Mouse (Mus musculus): ENCODE results near the gene Zfp493. TPM values are rescaled to one million over a fixed set of nuclear protein-coding genes. Genes with fewer than 3 reads are reported as not detected.
"Not testable (repeated sequence)": the region's sequence is repeated elsewhere in the genome, so short reads cannot be mapped to it uniquely, and the experiment has no call there.

Zfp493 gene
- polyA plus RNA-seq, 1 experiment: 0.51 TPM

DNA sequence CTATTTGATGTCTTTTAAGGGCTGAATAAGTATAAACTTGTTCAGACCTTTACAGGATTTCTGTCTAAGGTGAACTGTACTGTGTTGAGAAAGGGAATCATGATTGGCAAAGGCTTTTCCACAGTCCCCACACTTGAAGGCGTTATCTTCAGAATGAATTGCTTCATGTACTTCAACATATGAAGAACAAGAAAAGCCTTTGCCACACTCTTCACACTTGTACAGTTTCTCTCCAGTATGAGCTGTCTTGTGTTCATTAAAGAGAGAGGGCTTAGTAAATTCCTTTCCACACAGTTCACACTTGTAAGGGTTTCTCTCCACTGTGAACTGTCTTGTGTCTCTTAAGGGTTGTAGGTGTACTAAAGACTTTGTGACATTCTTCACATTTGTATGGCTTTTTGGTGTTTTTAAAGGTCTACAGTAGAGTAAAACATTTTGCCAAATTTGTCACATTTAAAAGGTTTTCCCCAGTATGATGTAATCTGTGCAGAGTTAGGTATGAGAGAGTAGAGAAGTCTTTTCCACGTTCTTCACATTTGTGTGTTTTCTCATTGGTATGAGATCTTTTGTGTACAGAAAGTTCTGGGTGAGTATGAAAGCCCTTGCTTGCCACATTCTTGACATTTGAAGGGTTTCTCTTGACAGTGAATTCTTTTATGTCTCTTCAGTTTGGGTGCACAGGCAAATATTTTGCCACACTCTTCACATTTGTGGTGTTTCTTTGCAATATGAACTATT is 16.3 kb upstream of the Zfp493 start:
- Histone ChIP-seq H3K27ac (ENCODE audit: control insufficient read depth, insufficient read depth, low read depth, low read length) (no peak overlapping the region), H3K36me3 (ENCODE audit: control insufficient read depth, insufficient read depth, low read length) (no peaks in the 10 kb centered on the region), H3K27me3 (ENCODE audit: control insufficient read depth, insufficient read depth, low read length) (no peaks in the 10 kb centered on the region), H3K4me1 (ENCODE audit: control insufficient read depth, insufficient read depth, low read length) (no peaks in the 10 kb centered on the region), H3K4me3 (ENCODE audit: control insufficient read depth, low read depth, low read length) (no peak overlapping the region)
- no peak for TF ChIP-seq CTCF (IDR thresholded peaks at IDR 0.05; ENCODE audit: control insufficient read depth, insufficient read depth, insufficient replicate concordance, low read depth, low read length)
- TF ChIP-seq POLR2A (IDR thresholded peaks at IDR 0.05; ENCODE audit: control insufficient read depth, low read depth, low read length): no peak

DNA sequence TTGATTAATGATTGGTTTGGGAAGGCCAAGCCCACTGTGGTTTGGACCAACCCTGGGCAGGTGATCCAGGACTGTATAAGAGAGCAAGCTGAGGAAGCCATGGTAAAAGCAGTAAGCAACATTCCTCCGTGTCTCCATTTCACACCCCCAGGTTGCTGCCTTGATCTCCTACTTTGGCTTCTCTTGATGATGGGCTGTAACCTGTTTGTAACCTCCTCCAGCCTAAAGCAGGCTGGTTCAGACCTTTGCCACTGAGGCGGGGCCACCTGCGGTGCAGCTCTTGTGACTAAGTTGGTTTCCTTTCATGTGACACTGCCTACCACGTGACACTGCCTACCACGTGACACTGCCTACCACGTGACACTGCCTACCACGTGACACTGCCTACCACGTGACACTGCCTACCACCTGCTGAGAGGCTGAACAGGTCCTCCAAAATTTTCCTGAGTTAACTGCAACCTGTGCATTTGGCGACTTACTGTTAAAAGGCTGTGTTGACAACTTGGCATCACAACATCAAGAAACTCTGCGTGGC is 12.5 kb downstream of the Zfp493 start:
- Histone ChIP-seq H3K27me3 (ENCODE audit: control insufficient read depth, insufficient read depth, low read length) (no peaks in the 10 kb centered on the region), H3K36me3 (ENCODE audit: control insufficient read depth, insufficient read depth, low read length) (no peaks in the 10 kb centered on the region), H3K4me3 (ENCODE audit: control insufficient read depth, low read depth, low read length) (no peak overlapping the region), H3K27ac (ENCODE audit: control insufficient read depth, insufficient read depth, low read depth, low read length) (no peak overlapping the region), H3K4me1 (ENCODE audit: control insufficient read depth, insufficient read depth, low read length) (no peaks in the 10 kb centered on the region)
- TF ChIP-seq CTCF (IDR thresholded peaks at IDR 0.05; ENCODE audit: control insufficient read depth, insufficient read depth, insufficient replicate concordance, low read depth, low read length): no peak
- TF ChIP-seq POLR2A (IDR thresholded peaks at IDR 0.05; ENCODE audit: control insufficient read depth, low read depth, low read length): no peak

DNA sequence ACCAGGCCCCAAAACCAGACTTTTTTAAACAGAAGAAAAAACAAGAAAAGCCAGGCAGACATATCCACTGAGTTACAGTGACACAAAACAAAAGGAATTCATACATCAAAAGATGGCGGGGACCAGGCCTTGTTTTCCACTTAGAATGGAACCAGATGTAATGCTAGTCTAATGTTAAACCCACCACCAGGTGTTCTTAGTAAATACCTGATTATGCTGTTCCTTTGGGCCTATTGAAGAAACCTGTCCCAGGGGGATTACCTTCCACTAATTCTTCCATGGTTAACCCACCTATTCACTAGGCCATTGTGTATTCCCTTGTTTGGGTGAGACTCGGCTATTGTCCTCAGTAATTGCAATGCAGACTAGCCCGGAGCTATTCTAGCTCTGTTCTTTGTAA is 19.1 kb downstream of the Zfp493 start:
- Histone ChIP-seq H3K27ac (ENCODE audit: control insufficient read depth, insufficient read depth, low read depth, low read length) (no peak overlapping the region), H3K4me3 (ENCODE audit: control insufficient read depth, low read depth, low read length) (no peak overlapping the region), H3K4me1 (ENCODE audit: control insufficient read depth, insufficient read depth, low read length) (no peaks in the 10 kb centered on the region), H3K27me3 (ENCODE audit: control insufficient read depth, insufficient read depth, low read length) (no peaks in the 10 kb centered on the region), H3K36me3 (ENCODE audit: control insufficient read depth, insufficient read depth, low read length) (no peaks in the 10 kb centered on the region)
- no peak for TF ChIP-seq CTCF (IDR thresholded peaks at IDR 0.05; ENCODE audit: control insufficient read depth, insufficient read depth, insufficient replicate concordance, low read depth, low read length)
- TF ChIP-seq POLR2A (IDR thresholded peaks at IDR 0.05; ENCODE audit: control insufficient read depth, low read depth, low read length): no peak

DNA sequence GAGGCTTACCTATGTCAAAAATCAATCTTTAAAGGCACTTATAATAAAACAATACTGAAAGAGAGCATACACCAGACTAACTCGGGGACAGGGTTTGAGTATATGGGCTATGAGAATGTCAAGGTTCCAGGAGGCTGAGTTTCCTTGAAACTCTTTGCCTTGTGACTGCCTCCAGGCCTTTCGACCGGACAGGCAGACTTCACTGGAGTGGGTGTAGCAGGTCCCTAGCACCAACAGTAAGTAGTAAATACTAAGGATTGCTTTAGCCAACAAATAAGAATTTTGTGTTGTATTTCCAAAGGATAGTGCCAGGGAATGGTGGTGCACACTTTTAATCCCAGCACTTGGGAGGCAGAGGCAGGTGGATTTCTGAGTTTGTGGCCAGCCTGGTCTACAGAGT is 19.7 kb downstream of the Zfp493 start:
- H3K4me1 ChIP-seq (ENCODE audit: control insufficient read depth, insufficient read depth, low read length); H3K36me3 ChIP-seq (ENCODE audit: control insufficient read depth, insufficient read depth, low read length); H3K27me3 ChIP-seq (ENCODE audit: control insufficient read depth, insufficient read depth, low read length); H3K27ac ChIP-seq (ENCODE audit: control insufficient read depth, insufficient read depth, low read depth, low read length); H3K4me3 ChIP-seq (ENCODE audit: control insufficient read depth, low read depth, low read length): not testable (repeated sequence)

DNA sequence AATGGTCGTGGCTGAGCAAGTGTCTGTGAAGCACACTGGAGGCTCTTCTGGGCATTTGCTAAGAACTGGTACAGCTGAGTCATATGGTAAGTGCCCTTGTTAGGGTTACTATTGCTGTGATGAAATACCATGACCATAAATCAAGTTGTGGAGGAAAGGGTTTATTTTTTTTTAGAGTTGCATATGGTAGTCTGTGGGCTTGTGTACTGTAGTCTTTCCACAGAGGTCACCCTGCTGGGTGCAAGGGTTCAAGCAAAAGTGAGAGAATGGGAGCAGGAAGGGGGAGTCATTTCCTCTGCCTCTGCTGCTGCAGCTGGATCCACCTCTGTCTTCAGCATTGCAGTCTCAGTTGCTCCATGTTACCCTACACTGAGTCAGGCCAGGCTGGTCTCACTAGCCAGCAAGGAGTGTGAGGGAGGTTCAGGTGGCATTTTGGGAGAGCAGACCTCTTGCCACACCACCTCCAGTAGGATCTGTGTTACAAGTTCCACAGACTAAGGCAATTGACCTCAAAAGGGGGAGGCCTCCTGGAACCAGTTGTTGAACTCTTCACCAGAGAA is 32.2 kb downstream of the Zfp493 start:
- Histone ChIP-seq H3K36me3 (ENCODE audit: control insufficient read depth, insufficient read depth, low read length) (no peaks in the 10 kb centered on the region), H3K27me3 (ENCODE audit: control insufficient read depth, insufficient read depth, low read length) (no peaks in the 10 kb centered on the region), H3K4me1 (ENCODE audit: control insufficient read depth, insufficient read depth, low read length) (no peaks in the 10 kb centered on the region; the same call in 1 of the 2 replicates), H3K4me3 (ENCODE audit: control insufficient read depth, low read depth, low read length) (no peak overlapping the region), H3K27ac (ENCODE audit: control insufficient read depth, insufficient read depth, low read depth, low read length) (no peak overlapping the region)
- TF ChIP-seq CTCF (IDR thresholded peaks at IDR 0.05; ENCODE audit: control insufficient read depth, insufficient read depth, insufficient replicate concordance, low read depth, low read length) (no peak), POLR2A (IDR thresholded peaks at IDR 0.05; ENCODE audit: control insufficient read depth, low read depth, low read length) (no peak)

DNA sequence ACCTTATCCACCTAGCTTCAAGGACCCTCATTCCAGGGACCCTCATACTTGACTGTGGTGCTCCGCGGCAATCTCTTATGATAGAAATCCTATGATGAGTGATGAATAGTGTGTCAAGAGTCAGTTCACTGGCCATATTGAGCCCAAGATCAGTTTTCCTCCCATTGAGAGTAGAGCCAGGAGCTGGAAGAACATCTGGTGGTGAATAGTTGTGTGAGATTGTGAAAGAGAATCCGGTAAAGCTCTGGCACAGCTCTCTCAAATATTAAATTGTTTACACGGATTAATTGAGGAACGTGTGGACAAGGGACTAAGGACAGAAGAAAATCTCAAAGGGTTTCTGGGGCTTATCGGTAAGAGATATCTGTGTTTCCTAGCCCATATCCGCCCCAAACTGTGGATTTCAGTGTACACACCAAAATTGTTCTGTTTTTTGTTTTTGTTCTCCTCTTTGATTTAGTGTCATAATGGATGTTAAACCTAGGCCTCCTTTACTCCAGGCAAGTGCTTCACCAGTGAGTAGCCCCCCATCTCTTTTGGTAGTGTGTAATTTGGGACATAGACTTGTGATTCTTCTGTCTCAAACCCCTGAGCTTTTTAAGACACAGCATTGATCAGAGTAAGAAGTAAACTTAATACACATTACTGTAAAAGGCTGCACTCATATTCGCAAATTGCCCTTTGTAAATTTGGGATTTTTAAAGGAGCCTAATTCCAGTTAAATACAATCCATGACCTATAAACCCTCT is 33.6 kb downstream of the Zfp493 start:
- Histone ChIP-seq H3K4me1 (ENCODE audit: control insufficient read depth, insufficient read depth, low read length) (no peaks in the 10 kb centered on the region; the same call in 1 of the 2 replicates), H3K36me3 (ENCODE audit: control insufficient read depth, insufficient read depth, low read length) (no peaks in the 10 kb centered on the region), H3K27me3 (ENCODE audit: control insufficient read depth, insufficient read depth, low read length) (no peaks in the 10 kb centered on the region), H3K4me3 (ENCODE audit: control insufficient read depth, low read depth, low read length) (no peak overlapping the region), H3K27ac (ENCODE audit: control insufficient read depth, insufficient read depth, low read depth, low read length) (no peak overlapping the region)
- TF ChIP-seq POLR2A (IDR thresholded peaks at IDR 0.05; ENCODE audit: control insufficient read depth, low read depth, low read length): no peak
- no peak for TF ChIP-seq CTCF (IDR thresholded peaks at IDR 0.05; ENCODE audit: control insufficient read depth, insufficient read depth, insufficient replicate concordance, low read depth, low read length)

All from testis, adult 2 months (tissue).